Mouse (Mus musculus) lung, postnatal 0 days (tissue): ENCODE results near the gene S100a8.

Source experiments
- CTCF ChIP-seq: IDR thresholded peaks from 2 replicates; pipeline ENCODE4 v1.5.1; 2016; ENCODE audit warnings: antibody characterized with exemption, mild to moderate bottlenecking
- EP300 ChIP-seq: IDR thresholded peaks from 2 replicates; pipeline ENCODE4 v1.6.1; 2016; ENCODE audit warnings: antibody characterized with exemption, mild to moderate bottlenecking, control low read depth

DNA sequence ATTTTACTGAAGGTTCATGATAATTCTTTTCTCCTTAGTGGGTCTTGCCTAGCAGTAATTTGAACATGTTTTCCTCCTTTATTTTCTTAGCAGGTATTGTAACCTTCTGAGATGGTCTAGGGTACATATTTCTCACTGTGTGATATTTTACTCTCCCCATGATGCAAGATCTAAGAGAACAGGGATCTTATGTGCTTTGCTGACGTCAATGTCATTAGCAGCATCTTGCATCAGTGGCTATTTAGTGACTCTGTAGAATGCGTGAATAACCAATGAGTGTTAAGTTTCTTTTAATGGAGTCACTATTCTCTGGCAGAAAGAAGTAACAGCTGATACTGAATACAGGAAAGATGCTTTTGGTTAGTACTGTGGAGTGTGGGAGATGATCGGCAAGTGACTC lies 15.2 kb downstream of the S100a8 start:
- no peak for TF ChIP-seq CTCF
- no peak for TF ChIP-seq EP300
